Mouse (Mus musculus): ENCODE measurements around the gene Marveld1.

The Marveld1 gene

GRCm38 (mm10) chr19:42176841-42177240 lies 29.6 kb downstream of the Marveld1 start:
- peak; percentile 24 for DNase-seq

DNA sequence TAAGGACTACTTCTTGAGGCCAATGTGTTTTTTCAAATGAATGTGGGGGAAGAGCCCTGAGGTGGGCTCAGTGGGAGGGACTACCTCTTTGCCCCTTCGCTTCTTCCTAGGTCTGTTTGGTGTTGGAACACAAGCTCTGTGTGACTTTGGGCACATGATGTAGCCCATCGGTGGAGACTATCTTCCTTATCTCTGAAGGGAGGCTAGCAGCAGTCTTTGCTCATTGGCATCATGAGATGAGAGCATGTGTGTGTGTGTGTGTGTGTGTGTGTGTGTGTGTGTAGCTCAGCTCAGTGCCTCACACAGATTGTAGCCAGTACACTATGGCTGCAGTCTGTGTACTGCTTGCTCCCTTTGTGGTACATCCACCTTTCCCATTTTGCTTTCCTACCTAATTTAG lies 30.3 kb downstream of the Marveld1 start:
- no peak for DNase-seq

DNA sequence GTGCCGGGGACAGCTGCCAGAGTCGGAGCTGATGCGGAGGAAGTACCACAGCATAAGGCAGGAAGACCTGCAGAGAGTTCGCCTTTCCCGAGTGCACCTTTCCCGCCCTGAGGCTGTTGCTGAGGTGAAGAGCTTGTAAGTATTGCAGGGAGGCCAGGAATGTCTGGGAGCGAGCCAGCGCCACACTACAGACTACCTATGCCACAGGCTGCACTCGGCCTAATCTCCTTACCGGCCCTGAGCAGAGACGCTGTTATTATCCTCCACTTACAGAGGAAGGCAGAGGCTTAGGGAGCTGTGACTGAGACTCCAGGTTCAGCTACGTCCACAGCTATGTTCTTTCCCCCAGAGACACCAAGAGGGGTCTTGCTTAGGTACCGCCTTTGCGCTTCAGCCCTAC lies 32.2 kb downstream of the Marveld1 start:
- peak; percentile 74 for DNase-seq

- no peak for DNase-seq
These were observed 35.5 kb downstream of the Marveld1 start for GRCm38 (mm10) chr19:42182673-42183072.

- no peak for DNase-seq
These were observed 42.5 kb downstream of the Marveld1 start for GRCm38 (mm10) chr19:42189735-42190134.

- DNase-seq: peak; percentile 81
These were observed 43.3 kb downstream of the Marveld1 start for GRCm38 (mm10) chr19:42190494-42190893.

DNA sequence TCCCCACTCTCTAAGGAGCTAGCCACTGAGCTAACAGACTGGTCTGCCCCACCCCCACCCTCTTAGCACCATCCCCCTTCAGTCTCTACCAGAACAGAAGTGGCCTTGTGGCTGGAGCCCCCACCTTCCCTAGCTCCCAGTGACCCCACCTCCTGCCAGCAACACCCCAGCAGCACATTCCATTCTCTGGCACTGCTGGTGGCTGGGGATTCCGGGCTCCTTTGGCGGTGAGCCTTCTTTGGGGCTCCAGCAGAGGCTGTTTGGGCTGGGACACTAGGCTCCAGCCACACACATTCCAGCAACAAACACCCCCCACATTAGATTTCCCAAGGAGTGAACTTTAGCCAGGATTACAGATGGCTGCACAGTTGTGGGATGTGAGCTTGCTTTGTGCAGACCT lies 46.1 kb downstream of the Marveld1 start:
- DNase-seq: peak; percentile 18

- DNase-seq: peak; percentile 57
These were observed 49.2 kb downstream of the Marveld1 start for GRCm38 (mm10) chr19:42196378-42196777.

DNA sequence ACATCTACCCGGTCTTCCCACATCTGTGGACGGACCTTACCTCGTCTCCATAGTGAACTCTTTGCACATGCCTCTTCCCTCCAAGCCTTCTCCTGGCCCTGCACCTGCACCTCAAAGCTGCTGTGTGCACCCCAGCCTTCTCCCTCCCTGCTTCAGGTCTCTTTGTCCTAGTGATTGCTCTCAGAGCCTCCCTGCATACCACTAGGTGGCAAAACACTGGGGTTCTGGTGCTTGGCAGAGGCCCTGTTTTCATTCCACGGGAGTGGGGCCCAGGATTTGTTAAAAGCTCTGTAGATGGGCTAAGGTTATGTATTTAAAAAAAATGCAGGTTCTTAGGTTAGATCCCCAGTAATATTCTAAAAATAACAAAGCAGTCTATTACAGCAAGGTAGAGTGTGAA lies 49.9 kb downstream of the Marveld1 start:
- peak; percentile 7 for DNase-seq

- DNase-seq: no peak
These were observed 50.8 kb downstream of the Marveld1 start for GRCm38 (mm10) chr19:42198026-42198425.

Data from lung, postnatal 36 days (tissue).